Mouse (Mus musculus) midbrain, postnatal 0 days (tissue): Measurements from ENCODE around the gene Rab3gap2. TPM values are rescaled to one million over a fixed set of nuclear protein-coding genes. Genes with fewer than 3 reads are reported as not detected.

Experiments
- ATAC-seq: fragments of 200-750 bp; cut with Nextera tagmentation; 2 replicates; pipeline ENCODE4 v1.8.0; 2017; ENCODE audit warnings: moderate number of reproducible peaks, mild to moderate bottlenecking, moderate TSS enrichment, moderate library complexity; ENCODE audit not compliant: low FRiP score
- DNase-seq: peaks from one replicate; pipeline ENCODE4 v3.0.0-alpha.2; 2015; ENCODE audit warnings: low spot score
- H3K27ac ChIP-seq: fragments of 300-500 bp; sonication (generic); 2 replicates; pipeline ENCODE4 v1.5.1; 2014; ENCODE audit warnings: low read depth, mild to moderate bottlenecking, low read length, mixed read lengths
- H3K27me3 ChIP-seq: fragments of 300-500 bp; sonication (generic); 2 replicates; pipeline ENCODE4 v1.6.1; 2014; ENCODE audit warnings: low read length, control low read depth, mixed read lengths; ENCODE audit not compliant: insufficient read depth
- H3K36me3 ChIP-seq: fragments of 300-500 bp; sonication (generic); 2 replicates; pipeline ENCODE4 v1.6.1; 2014; ENCODE audit warnings: low read length, control low read depth, mixed read lengths; ENCODE audit not compliant: insufficient read depth
- H3K4me1 ChIP-seq: fragments of 300-500 bp; sonication (generic); 2 replicates; pipeline ENCODE4 v1.6.1; 2014; ENCODE audit warnings: mild to moderate bottlenecking, control low read depth, antibody characterized with exemption, low read length, mixed read lengths; ENCODE audit not compliant: insufficient read depth
- H3K4me2 ChIP-seq: fragments of 300-500 bp; sonication (generic); 2 replicates; pipeline ENCODE4 v1.6.1; 2014; ENCODE audit warnings: low read depth, mild to moderate bottlenecking, low read length, mixed read lengths; ENCODE audit not compliant: poor library complexity, severe bottlenecking
- H3K4me3 ChIP-seq: fragments of 300-500 bp; sonication (generic); 2 replicates; pipeline ENCODE4 v1.5.1; 2014; ENCODE audit warnings: low read depth, mild to moderate bottlenecking, low read length, moderate library complexity
- H3K9ac ChIP-seq: fragments of 300-500 bp; sonication (generic); replicated peaks from 2 replicates; pipeline ENCODE4 v1.6.1; 2014; ENCODE audit warnings: mild to moderate bottlenecking, low read length, moderate library complexity, mixed read lengths; ENCODE audit not compliant: poor library complexity, severe bottlenecking
- H3K9me3 ChIP-seq: fragments of 300-500 bp; sonication (generic); 2 replicates; pipeline ENCODE4 v1.6.1; 2016; ENCODE audit warnings: low read length, control low read depth
- CTCF ChIP-seq: IDR thresholded peaks from 2 replicates; pipeline ENCODE4 v1.5.1; 2016; ENCODE audit warnings: antibody characterized with exemption, mild to moderate bottlenecking
- WGBS: fragments of 180-500 bp; shearing (Covaris S2); extraction: QIAGEN DNeasy Blood & Tissue Kit; methylation state at CpG from one replicate; pipeline ENCODE4 v1.1.7; 2014; 5-methylcytosine and 5-hydroxymethylcytosine counted together
- polyA plus RNA-seq: library from polyadenylated mRNA; unstranded; fragments of >200 nt; fragmentation: Nextera tagmentation; extraction: Ambion mirVana; gene quantifications from 2 replicates; pipeline ENCODE4 v1.2.1, GENCODE M21; 2015
- total RNA-seq: library from RNA; depleted of rRNA; stranded (reverse); fragments of >200 nt; gene quantifications from 2 replicates; pipeline ENCODE4 v1.2.3, GENCODE M21; 2014

Rab3gap2 gene
- total and polyA plus RNA-seq, 2 experiments from 2014 or later = 20.2 to 29.8 TPM

- WGBS = 81% methylated on average over 4 of the region's 4 CpGs
- no peak overlapping the region for H3K4me3 ChIP-seq
- no peak overlapping the region for H3K4me2 ChIP-seq
- no peaks in the 10 kb centered on the region for H3K9me3 ChIP-seq
- no peaks in the 10 kb centered on the region for H3K4me1 ChIP-seq
- H3K36me3 ChIP-seq = peaks cover 58% of the 10 kb centered on the region
- no peaks in the 10 kb centered on the region for H3K27me3 ChIP-seq
- DNase-seq = no peak
- no peak overlapping the region for H3K9ac ChIP-seq
- no peak for TF ChIP-seq CTCF
- ATAC-seq = no peak
- H3K27ac ChIP-seq = no peak overlapping the region
Measured at GRCm38 (mm10) chr1:185268675-185269074, 64.8 kb downstream of the Rab3gap2 start.

GRCm38 (mm10) chr1:185270403-185271097, 66.6 kb downstream of the Rab3gap2 start:
- H3K4me2 ChIP-seq = no peak overlapping the region
- peaks cover 49% of the 10 kb centered on the region for H3K36me3 ChIP-seq
- TF ChIP-seq CTCF = no peak
- no peaks in the 10 kb centered on the region for H3K9me3 ChIP-seq
- DNase-seq (no peak), ATAC-seq (no peak)
- no peaks in the 10 kb centered on the region for H3K4me1 ChIP-seq
- no peak overlapping the region for H3K4me3 ChIP-seq
- no peaks in the 10 kb centered on the region for H3K27me3 ChIP-seq
- no peak overlapping the region for H3K9ac ChIP-seq
- no peak overlapping the region for H3K27ac ChIP-seq
- 97% methylated on average over 8 of the region's 8 CpGs for WGBS

- Histone ChIP-seq H3K4me2 (no peak overlapping the region), H3K36me3 (peaks cover 51% of the 10 kb centered on the region), H3K27ac (no peak overlapping the region), H3K9ac (no peak overlapping the region), H3K27me3 (no peaks in the 10 kb centered on the region), H3K4me3 (no peak overlapping the region), H3K9me3 (no peaks in the 10 kb centered on the region), H3K4me1 (no peaks in the 10 kb centered on the region)
- TF ChIP-seq CTCF = no peak
- WGBS = 89% methylated on average over 9 of the region's 9 CpGs
- DNase-seq (no peak), ATAC-seq (no peak)
Measured at GRCm38 (mm10) chr1:185271373-185271772, 67.5 kb downstream of the Rab3gap2 start.

- ATAC-seq = no peak
- no peak overlapping the region for H3K9ac ChIP-seq
- H3K9me3 ChIP-seq = no peaks in the 10 kb centered on the region
- no peak for TF ChIP-seq CTCF
- DNase-seq = no peak
- peaks cover 64% of the 10 kb centered on the region for H3K36me3 ChIP-seq
- WGBS = 92% methylated on average over 5 of the region's 5 CpGs
- H3K27me3 ChIP-seq = no peaks in the 10 kb centered on the region
- H3K27ac ChIP-seq = no peak overlapping the region
- H3K4me1 ChIP-seq = no peaks in the 10 kb centered on the region
- H3K4me3 ChIP-seq = no peak overlapping the region
- no peak overlapping the region for H3K4me2 ChIP-seq
Measured at GRCm38 (mm10) chr1:185274819-185275545, 71.1 kb downstream of the Rab3gap2 start.

- no peak for ATAC-seq
- Histone ChIP-seq H3K36me3 (peaks cover 68% of the 10 kb centered on the region), H3K4me2 (no peak overlapping the region), H3K4me1 (no peaks in the 10 kb centered on the region), H3K9me3 (no peaks in the 10 kb centered on the region), H3K27ac (no peak overlapping the region), H3K4me3 (no peak overlapping the region), H3K27me3 (no peaks in the 10 kb centered on the region), H3K9ac (no peak overlapping the region)
- 94% methylated on average over 7 of the region's 7 CpGs for WGBS
- DNase-seq = no peak
- no peak for TF ChIP-seq CTCF
Measured at GRCm38 (mm10) chr1:185275976-185276375, 72.1 kb downstream of the Rab3gap2 start.

- H3K9me3 ChIP-seq = no peaks in the 10 kb centered on the region
- no peak for TF ChIP-seq CTCF
- DNase-seq = no peak
- H3K4me3 ChIP-seq = no peak overlapping the region
- peaks cover 68% of the 10 kb centered on the region for H3K36me3 ChIP-seq
- WGBS = 87% methylated on average over 11 of the region's 11 CpGs
- H3K27me3 ChIP-seq = no peaks in the 10 kb centered on the region
- H3K27ac ChIP-seq = no peak overlapping the region
- no peak for ATAC-seq
- H3K4me1 ChIP-seq = no peaks in the 10 kb centered on the region
- H3K4me2 ChIP-seq = no peak overlapping the region
- no peak overlapping the region for H3K9ac ChIP-seq
Measured at GRCm38 (mm10) chr1:185277022-185277421, 73.1 kb downstream of the Rab3gap2 start.
